Mouse (Mus musculus): ENCODE results near the gene Ltbp2.

GRCm38 (mm10) chr12:84784604-84785381 lies 91.5 kb downstream of the Ltbp2 start:
- TF ChIP-seq POLR2A (IDR thresholded peaks at IDR 0.05; ENCODE audit: borderline replicate concordance, extremely low read depth, low read depth, low read length) (no peak), CTCF (IDR thresholded peaks at IDR 0.05; ENCODE audit: insufficient read depth, low read length) (peak; percentile 83)

Data from lung, adult 2 months (tissue).